Mouse (Mus musculus): ENCODE measurements around the gene Ccnl2.

- TF ChIP-seq POLR2A (IDR thresholded peaks at IDR 0.05; ENCODE audit: control insufficient read depth in 1 of 2, insufficient read depth in 1 of 2, low read depth in 1 of 2, low read length in 2 of 2, poor library complexity in 1 of 2) = peak; percentile 43 to 64; a peak in 1 of 4 replicates
- TF ChIP-seq MXI1 (IDR thresholded peaks at IDR 0.05; ENCODE audit: low read depth, low read length) = peak; percentile 81; the same call in 1 of the 2 replicates
- no peak for TF ChIP-seq USF1 (IDR thresholded peaks at IDR 0.05; ENCODE audit: low read depth, low read length)
- peak in 2 of 3 experiments; percentile 40 to 45; a peak in 3 of 6 replicates for TF ChIP-seq CTCF (IDR thresholded peaks at IDR 0.05 in 2 of 3, conservative IDR thresholded peaks at IDR 0.05 in 1 of 3; ENCODE audit: control insufficient read depth in 1 of 3, insufficient read depth in 1 of 3, low read depth in 2 of 3, low read length in 3 of 3, poor library complexity in 1 of 3, severe bottlenecking in 1 of 3)
- TF ChIP-seq ZKSCAN1 (IDR thresholded peaks at IDR 0.05; ENCODE audit: low read depth, low read length) = no peak
- no peak for TF ChIP-seq RAD21 (IDR thresholded peaks at IDR 0.05; ENCODE audit: low read depth, low read length)
- no peak for TF ChIP-seq BHLHE40 (IDR thresholded peaks at IDR 0.05; ENCODE audit: borderline replicate concordance, low read depth, low read length)
- TF ChIP-seq MAFK (IDR thresholded peaks at IDR 0.05; ENCODE audit: borderline replicate concordance, low read depth, low read length) = no peak
- no peak for TF ChIP-seq GATA1 (IDR thresholded peaks at IDR 0.05; ENCODE audit: low read depth, low read length)
- TF ChIP-seq UBTF (IDR thresholded peaks at IDR 0.05; ENCODE audit: borderline replicate concordance, insufficient read depth, low read depth, low read length) = no peak
- no peak for TF ChIP-seq E2F4 (IDR thresholded peaks at IDR 0.05; ENCODE audit: borderline replicate concordance, low read depth, low read length)
- no peak for TF ChIP-seq EP300 (IDR thresholded peaks at IDR 0.05; ENCODE audit: low read depth in 1 of 2, low read length in 2 of 2)
- TF ChIP-seq ELF1 (IDR thresholded peaks at IDR 0.05; ENCODE audit: low read depth, low read length) = no peak
These were observed 28.7 kb downstream of the Ccnl2 start for GRCm38 (mm10) chr4:155841003-155841454.

Data from MEL (cell line).